15 mouse cellular contexts compared by ENCODE assay signal in genomic region chr4:140971691-140972090, GRCm38 (mm10).
"Had no signal": no experiment of that assay in that cellular context is flagged by ENCODE, and none has a peak within 500 bp of the region (broad histone marks: within the 10 kb centered on the region; RNA-seq: fewer than 3 reads in every experiment).

No protein-coding gene starts in this region.

- H3K4me1 ChIP-seq: limb, embryonic 10.5 days; midbrain, embryonic 10.5 days; neural tube, embryonic 15.5 days had no signal

- DNase-seq: kidney, adult 18-20 months; kidney, postnatal 14 days; lung, adult 2 months; lung, postnatal 10 days; midbrain, embryonic 14.5 days; right cerebral cortex, adult 18-20 months; right cerebral cortex, postnatal 25 days; thymus, postnatal 36 days had no signal

- H3K4me3 ChIP-seq: left cerebral cortex, adult 2 months; limb, embryonic 10.5 days; liver, embryonic 15.5 days; midbrain, embryonic 10.5 days; myocyte; neural tube, embryonic 15.5 days had no signal

- H3K27ac ChIP-seq: left cerebral cortex, adult 2 months; limb, embryonic 10.5 days; liver, embryonic 15.5 days; midbrain, embryonic 10.5 days; neural tube, embryonic 15.5 days had no signal

- H3K9me3 ChIP-seq: limb, embryonic 10.5 days; liver, embryonic 15.5 days; midbrain, embryonic 10.5 days; neural tube, embryonic 15.5 days had no signal

- H3K4me2 ChIP-seq: liver, embryonic 11.5 days; liver, embryonic 15.5 days; neural tube, embryonic 15.5 days had no signal

- H3K9ac ChIP-seq: liver, embryonic 15.5 days; neural tube, embryonic 15.5 days had no signal

- H3K27me3 ChIP-seq: liver, embryonic 15.5 days; neural tube, embryonic 15.5 days had no signal
